Mouse (Mus musculus) urinary bladder, postnatal 4 days (tissue): ENCODE measurements at regions not wholly inside any gene's neighbourhood (a gene's known extent, or its start where the extent isn't known, plus 50 kb on each side); places are given as distances from the start of the nearest gene placed in this dataset.

ENCODE experiments used
- DNase-seq, 2 experiments: peaks; one replicate each; pipeline ENCODE4 v3.0.0; 2021 to 2022; ENCODE audit warnings: low spot score in 2 of 2

DNA sequence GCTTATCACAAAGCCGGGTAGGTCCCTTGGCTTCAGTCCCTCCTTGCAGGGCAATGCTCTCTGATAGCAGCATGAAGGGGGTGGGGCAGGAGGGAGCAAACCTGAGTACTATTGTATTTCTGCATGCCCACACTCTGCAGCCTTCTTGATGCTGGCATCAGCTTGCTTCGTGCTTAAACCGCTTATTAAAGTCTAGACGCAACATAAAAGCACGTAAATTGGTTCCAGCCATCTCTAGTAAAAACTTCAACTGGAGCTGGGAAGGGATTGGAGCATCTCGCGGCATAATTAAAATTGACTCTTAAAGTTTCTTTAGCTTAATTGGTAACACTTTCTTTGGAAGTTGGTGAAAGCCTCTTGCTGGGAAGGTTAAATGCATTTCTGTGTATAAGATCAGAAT lies 131.5 kb upstream of the Jag1 start:
- no peak for DNase-seq

DNA sequence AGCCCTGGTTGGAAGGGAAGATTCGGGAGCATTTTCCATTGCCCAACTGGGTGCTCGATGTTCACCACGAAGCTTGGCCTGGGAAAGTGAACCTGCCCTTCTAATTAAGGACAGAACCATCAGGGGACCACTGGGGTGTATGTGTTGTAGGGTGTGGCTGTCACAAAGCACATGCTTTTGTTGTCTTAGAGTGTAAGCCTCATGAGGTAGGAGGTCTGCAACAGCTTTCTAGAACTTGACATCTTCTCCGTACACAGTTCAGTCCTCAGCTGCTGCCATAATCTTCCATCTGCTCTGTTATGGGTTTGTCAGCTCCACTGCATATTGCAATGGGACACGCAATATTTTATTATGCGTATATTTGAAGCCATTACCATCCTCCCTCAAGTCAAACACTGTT lies 127.9 kb upstream of the Jag1 start:
- no peak for DNase-seq

DNA sequence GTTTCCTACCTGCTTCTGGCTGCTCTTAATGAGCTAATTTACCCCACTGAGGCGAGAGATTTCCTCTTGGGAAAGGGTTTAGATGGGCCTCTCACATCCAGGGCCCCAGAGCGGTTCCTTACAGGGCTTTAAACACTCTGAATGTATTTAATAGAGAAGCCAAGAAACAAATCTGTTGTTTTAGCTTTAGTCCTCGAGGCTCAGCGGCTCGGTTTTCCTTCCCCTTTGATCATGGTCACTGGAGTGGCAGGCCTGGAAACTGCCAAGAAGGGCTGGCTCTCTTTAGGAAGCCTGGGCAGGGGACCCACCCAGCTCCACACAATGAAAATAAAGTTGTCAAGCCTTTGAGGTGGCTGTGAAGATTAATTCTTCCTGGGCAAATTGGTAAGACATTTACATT lies 127.5 kb upstream of the Jag1 start:
- DNase-seq, result no peak

DNA sequence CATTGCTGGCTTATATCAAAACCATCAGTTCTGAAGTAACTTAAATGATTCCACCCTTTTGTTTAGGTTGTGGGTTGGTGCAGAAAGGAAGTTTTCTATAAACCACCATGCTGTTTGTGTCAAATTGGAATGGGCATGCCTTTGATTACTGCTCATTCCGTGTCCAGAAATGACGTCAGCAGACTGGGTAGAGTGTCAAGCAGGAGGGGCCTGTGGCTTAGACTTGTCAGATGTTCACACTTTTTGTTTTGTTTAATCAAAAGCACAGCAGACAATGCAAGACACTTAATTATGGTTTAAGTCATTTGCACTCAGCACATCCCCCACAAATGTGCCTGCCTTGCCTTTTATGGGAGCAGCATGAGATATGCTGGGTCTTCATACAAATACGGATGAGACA lies 120.5 kb upstream of the Jag1 start:
- no peak for DNase-seq

DNA sequence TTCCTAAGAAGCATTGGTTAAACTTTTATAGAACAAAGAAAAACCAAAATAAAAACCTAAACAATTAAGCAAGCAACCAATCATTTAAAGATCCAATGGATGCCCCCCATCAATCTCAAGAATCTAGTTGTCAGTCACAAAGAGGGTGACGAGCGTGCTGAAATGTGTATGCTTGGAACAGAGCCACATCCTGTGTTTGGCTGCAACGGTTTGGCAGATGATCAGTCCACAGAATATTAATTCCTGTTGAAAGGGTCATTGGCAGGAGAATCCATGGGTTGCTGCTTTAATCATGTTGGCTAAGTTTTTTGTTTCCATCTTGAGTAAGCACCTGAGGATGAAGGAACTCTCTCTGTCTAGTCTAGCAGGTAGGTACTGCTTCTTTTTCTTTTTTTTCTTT lies 117.5 kb upstream of the Jag1 start:
- DNase-seq, result no peak

DNA sequence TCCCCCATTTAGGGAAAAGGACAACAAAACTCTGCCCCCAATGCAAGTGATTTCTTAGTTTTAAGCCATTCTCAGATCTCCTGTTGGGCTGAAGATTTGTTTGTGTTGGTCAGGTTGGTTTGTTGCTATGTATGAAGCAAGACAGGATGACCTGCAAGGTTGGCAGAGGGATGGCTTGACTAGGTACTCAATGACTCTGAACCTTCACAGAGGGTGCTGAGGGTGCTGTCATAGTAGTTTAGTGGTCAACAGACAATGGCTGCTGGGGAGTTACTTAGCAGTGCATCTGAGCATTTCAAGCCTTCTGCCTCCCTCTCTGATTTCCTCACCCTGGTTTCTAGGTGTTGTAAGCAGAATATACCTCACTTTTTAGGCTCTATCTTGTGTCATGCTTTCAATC lies 114.7 kb upstream of the Jag1 start:
- DNase-seq, result no peak

DNA sequence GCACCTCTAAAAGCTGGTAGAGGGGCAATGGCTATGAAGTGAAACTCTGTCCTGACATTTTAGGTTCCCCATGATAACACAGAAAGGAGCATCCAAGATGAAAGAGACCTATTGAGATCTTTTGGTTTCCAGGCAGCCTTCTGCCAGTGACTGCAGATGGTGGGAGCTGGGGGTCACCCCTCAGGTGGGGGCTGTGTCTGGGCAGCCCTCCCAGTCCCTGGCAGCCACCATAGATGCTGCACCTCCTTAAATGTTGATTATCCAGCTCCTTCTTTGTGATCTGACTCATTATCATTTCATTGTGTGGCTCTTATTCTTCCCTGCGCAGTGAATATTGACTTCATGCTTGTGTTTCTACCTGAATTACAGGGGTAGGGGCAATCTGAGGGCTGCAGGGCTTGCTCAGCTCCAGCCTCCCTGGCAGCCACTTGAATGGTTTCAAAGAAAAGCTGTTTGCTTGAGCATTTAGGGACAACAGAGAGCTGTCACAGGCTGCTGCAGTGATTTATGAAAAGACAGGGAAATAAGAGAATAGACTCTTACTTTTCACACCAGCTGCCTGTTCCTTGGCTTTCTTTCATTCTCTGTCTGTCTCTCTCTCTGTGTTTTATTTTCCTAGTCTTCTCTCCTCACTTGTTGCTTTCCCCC lies 113.1 kb upstream of the Jag1 start:
- DNase-seq, result no peak

DNA sequence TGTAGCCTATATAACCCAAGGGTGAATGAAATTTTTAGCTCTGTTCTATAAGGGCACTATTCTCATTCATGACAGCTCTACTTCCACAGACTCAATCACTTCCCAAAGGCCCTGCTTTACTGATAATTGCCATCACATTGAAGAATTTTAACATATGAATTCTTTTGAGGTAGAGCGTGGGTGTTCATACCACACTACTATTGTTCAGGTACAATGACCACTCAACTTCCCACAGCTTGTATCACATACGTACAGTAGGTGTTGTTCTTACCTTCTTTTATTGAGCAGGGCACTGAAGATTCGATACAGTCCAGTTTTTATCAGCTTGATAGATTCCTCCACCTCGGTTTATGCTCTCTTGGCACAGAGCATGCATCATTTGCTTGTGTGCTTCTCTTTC lies 111.1 kb upstream of the Jag1 start:
- no peak for DNase-seq

DNA sequence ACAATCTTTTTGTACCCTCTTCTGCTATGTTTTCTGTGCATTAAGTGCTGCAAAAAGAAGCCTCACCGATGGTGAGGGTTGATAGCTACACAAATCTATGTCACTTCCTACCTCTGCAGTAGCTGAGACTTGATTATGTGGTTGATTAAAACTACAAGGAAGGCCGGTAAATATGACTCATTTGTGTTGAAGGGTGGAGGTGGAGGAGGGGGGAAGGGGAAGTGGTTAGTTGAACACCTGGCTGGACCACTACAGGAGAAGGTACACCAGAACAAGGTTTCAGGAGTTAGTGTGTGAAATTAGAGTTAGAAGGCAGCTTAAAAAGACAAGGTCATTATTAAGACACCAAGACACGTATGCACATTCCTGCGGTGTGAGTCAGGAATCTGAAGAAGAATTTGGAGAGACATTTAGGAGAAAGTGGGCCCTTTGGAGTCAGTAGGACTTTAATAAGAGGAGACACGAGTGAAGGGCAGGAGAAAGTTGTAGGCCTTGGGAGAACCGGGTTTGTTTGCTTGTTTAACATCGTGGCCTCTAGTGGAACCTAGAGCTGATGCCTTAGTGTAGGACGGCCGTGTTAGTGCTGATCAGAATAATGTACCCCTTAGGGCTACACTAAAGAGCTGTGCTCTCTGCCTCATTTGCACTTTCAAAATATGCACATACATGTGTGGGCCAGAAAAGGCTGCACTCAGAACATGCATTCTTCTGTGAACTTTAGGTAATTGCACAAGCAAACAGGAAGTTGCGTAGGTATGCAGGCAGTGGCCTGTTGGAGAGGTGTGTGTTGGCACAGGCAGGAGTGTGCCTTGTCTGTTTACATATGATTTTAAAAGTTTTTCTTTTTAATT lies 108.5 kb upstream of the Jag1 start:
- DNase-seq, result no peak

DNA sequence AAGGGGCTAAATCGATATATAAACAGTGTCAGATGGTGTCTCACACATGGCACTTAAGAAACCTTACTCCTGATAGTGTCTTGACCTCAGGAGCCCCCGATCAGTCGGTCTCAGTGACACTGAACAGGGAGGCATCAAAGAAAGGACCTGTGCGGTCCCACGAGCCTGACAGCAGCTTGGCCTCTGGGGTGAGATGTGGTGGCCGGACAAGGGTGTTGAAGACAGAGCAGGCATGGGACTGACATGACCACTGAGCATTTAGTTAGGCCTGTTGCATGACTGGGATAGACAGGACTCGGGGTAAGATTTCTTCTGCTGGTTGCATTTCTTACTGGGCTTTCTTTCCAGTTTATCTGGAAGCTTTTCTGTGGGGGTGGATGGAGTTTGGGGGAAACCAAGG lies 99.3 kb upstream of the Jag1 start:
- DNase-seq, result no peak

DNA sequence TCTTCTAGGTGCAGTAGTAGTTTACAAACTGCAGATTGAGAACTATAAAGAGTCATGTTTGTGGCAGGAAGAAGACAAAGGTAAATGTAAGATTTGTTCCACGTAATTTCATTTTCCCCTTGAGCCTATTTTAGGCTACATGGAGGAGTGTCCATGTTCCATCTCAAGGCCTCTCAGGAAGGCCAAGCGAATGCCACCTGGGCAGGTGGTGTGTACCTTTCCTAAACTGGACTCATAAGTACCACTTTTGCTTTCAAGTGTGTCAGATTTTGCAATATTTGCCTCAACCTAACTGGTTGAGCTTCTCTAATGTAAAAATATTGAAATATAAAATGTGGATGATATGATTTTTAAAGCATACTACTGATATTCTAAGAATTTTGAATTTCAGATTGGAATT lies 91.4 kb upstream of the Jag1 start:
- DNase-seq, result no peak

DNA sequence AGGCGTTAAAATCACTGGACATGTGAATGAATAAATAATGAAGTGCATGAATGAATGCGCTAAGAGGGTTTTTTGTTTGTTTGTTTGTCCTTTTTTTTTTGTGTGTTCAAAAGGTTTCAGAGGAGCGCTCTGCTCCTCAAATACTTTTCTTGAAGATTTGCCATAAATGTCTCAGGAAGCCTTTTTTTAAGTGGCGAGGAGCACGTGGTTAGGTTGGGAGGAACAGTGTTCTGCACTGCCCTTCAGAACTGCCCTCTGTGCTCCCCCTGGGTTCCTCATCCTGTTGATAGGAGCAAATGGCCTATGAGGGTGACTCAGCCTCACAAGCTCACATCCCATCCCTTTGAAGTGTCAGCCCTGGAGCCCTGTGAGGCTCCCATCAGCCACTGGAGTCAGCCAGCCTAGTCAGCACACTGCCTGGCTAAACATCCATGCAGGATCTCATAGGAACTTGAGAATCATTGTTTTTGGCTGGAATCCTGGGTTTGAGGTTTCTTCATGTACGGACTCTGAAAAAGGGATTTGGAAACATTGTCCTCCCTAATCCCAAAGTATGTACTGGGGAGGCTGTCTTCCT lies 87.9 kb upstream of the Jag1 start:
- no peak for DNase-seq

DNA sequence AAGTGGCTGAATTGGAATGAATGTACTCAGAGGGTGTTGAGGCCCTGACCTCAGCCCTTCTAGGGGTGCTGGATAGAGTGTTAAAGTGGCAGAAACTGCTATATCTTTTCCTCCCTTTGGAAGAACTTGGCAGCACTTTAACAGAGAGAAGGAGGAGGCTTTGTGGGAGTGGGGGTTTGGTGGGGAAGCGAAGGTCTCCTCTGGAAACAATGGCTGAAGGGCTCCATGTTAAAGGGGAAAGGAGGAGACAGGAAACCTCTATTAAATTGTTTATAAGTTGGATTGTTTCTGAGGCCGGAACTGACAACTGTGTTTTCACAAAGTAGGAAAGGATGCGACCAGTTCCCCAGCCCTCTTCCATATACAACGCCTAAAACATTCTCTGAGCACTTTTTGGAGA lies 83.7 kb upstream of the Jag1 start:
- no peak for DNase-seq

DNA sequence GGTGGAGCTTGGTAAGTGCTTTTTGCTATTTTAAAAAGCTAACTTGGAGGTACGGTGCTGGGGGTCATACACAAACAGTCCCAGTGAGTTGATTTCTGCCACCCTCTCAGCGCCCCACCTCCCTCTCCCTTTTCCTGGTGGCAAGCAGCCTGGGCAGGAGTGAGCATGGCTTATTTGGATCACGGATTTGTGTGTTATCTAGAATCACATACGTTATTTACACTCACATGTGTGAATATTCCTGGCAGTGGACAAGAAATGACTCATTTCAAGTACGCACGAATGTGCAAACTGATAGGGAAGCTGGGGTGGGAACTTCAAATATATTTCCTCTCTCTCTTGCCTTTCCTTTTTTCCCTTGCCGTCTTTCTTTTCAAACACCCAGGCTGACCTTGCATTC lies 75.7 kb upstream of the Jag1 start:
- no peak for DNase-seq

DNA sequence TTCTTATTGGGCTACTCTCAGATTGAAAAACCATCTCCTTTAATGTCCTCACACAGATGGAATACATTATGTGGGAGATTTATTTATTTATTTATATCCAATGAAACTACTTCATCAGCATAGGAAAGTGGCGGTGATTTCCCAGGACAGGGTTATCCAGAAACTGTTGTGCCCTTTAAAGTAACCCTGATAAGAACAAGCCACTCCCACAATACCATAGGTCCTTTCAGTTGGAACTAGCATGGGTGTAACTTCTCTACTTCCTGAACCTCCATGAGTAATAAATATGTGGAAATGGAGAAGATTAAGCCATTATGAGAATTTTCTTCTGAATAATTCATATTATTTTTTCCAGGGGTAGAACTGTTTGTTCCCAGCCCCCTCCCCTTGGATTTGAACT lies 52.7 kb upstream of the Jag1 start:
- DNase-seq, result no peak

DNA sequence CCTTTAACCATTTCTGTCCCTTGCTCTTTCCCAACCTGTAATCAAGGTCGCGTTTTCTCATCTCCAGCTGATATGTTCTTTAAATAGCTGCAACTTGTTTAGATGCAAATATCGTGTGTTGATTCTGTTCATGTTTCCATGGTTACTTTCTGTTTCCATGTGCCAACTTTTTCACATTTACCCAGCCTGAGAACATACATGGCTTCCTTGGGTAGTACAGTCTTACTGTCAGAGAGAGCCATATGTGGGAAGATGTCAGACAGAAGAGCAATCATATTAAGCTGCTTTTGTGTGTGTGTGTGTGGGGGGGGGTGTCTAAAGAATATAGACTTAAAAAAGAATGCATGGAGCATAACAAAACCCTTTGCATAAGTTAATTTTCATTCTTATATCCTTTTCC lies 52.2 kb upstream of the Jag1 start:
- DNase-seq, result no peak
